Mouse (Mus musculus): Measurements from ENCODE around the gene Amh. TPM values are rescaled to one million over a fixed set of nuclear protein-coding genes. Genes with fewer than 3 reads are reported as not detected.
"Not testable (repeated sequence)": the region's sequence is repeated elsewhere in the genome, so short reads cannot be mapped to it uniquely, and the experiment has no call there.

Gene Amh
- polyA plus RNA-seq, 1 experiment from 2014 or later = not detected

GRCm38 (mm10) chr10:80828587-80828986 is 23.5 kb downstream of the Amh start:
- H3K4me3 ChIP-seq (replicated peaks; ENCODE audit: low read length); H3K9ac ChIP-seq (replicated peaks; ENCODE audit: low read depth, low read length); ATAC-seq; H3K9me3 ChIP-seq (ENCODE audit: control insufficient read depth, low read length); H3K27me3 ChIP-seq (replicated peaks; ENCODE audit: control insufficient read depth, insufficient read depth, low read length); H3K27ac ChIP-seq (ENCODE audit: low read length): not testable (repeated sequence)
- WGBS = 79% methylated on average over 7 of the region's 9 CpGs
- peaks cover 25% of the 10 kb centered on the region for H3K4me1 ChIP-seq (replicated peaks; ENCODE audit: control insufficient read depth, insufficient read depth, low read length)
- H3K36me3 ChIP-seq (ENCODE audit: control insufficient read depth, insufficient read depth) = peaks cover 10% of the 10 kb centered on the region
- 0 out of 2 replicates have a peak overlapping the region, but pooled peaks have one; percentile 96 for H3K4me2 ChIP-seq (ENCODE audit: low read length)

GRCm38 (mm10) chr10:80829359-80830278 is 24.6 kb downstream of the Amh start:
- WGBS = 57% methylated on average over 1 of the region's 1 CpGs
- Histone ChIP-seq H3K4me1 (replicated peaks; ENCODE audit: control insufficient read depth, insufficient read depth, low read length) (peaks cover 25% of the 10 kb centered on the region), H3K9ac (replicated peaks; ENCODE audit: low read depth, low read length) (no peak overlapping the region), H3K27me3 (replicated peaks; ENCODE audit: control insufficient read depth, insufficient read depth, low read length) (no peaks in the 10 kb centered on the region), H3K4me2 (ENCODE audit: low read length) (no peak overlapping the region), H3K4me3 (replicated peaks; ENCODE audit: low read length) (no peak overlapping the region), H3K27ac (ENCODE audit: low read length) (no peak overlapping the region), H3K36me3 (ENCODE audit: control insufficient read depth, insufficient read depth) (peaks cover 10% of the 10 kb centered on the region), H3K9me3 (ENCODE audit: control insufficient read depth, low read length) (no peaks in the 10 kb centered on the region)
- no peak for ATAC-seq

GRCm38 (mm10) chr10:80831136-80831535 is 26.1 kb downstream of the Amh start:
- no peak overlapping the region for H3K9ac ChIP-seq (replicated peaks; ENCODE audit: low read depth, low read length)
- no peak for ATAC-seq
- no peaks in the 10 kb centered on the region for H3K27me3 ChIP-seq (replicated peaks; ENCODE audit: control insufficient read depth, insufficient read depth, low read length)
- H3K9me3 ChIP-seq (ENCODE audit: control insufficient read depth, low read length) = no peaks in the 10 kb centered on the region
- no peak overlapping the region for H3K27ac ChIP-seq (ENCODE audit: low read length)
- H3K4me2 ChIP-seq (ENCODE audit: low read length) = no peak overlapping the region
- H3K36me3 ChIP-seq (ENCODE audit: control insufficient read depth, insufficient read depth) = peaks cover 10% of the 10 kb centered on the region
- 5% methylated on average over 9 of the region's 9 CpGs for WGBS
- peaks cover 23% of the 10 kb centered on the region for H3K4me1 ChIP-seq (replicated peaks; ENCODE audit: control insufficient read depth, insufficient read depth, low read length)
- no peak overlapping the region for H3K4me3 ChIP-seq (replicated peaks; ENCODE audit: low read length)

- 52% methylated on average over 7 of the region's 7 CpGs for WGBS
- Histone ChIP-seq H3K36me3 (ENCODE audit: control insufficient read depth, insufficient read depth) (peaks cover 10% of the 10 kb centered on the region), H3K4me3 (replicated peaks; ENCODE audit: low read length) (no peak overlapping the region), H3K4me1 (replicated peaks; ENCODE audit: control insufficient read depth, insufficient read depth, low read length) (peaks cover 18% of the 10 kb centered on the region), H3K27ac (ENCODE audit: low read length) (no peak overlapping the region), H3K9me3 (ENCODE audit: control insufficient read depth, low read length) (no peaks in the 10 kb centered on the region), H3K4me2 (ENCODE audit: low read length) (no peak overlapping the region), H3K9ac (replicated peaks; ENCODE audit: low read depth, low read length) (no peak overlapping the region), H3K27me3 (replicated peaks; ENCODE audit: control insufficient read depth, insufficient read depth, low read length) (no peaks in the 10 kb centered on the region)
- ATAC-seq = no peak
Measured at GRCm38 (mm10) chr10:80832818-80833217, 27.8 kb downstream of the Amh start.

GRCm38 (mm10) chr10:80835617-80836016 is 30.6 kb downstream of the Amh start:
- H3K9me3 ChIP-seq (ENCODE audit: control insufficient read depth, low read length) = no peaks in the 10 kb centered on the region
- H3K4me1 ChIP-seq (replicated peaks; ENCODE audit: control insufficient read depth, insufficient read depth, low read length) = 0 out of 2 replicates have a peak, but pooled peaks cover 2% of the 10 kb centered on the region
- no peak overlapping the region for H3K4me3 ChIP-seq (replicated peaks; ENCODE audit: low read length)
- H3K36me3 ChIP-seq (ENCODE audit: control insufficient read depth, insufficient read depth) = no peaks in the 10 kb centered on the region
- no peak overlapping the region for H3K9ac ChIP-seq (replicated peaks; ENCODE audit: low read depth, low read length)
- ATAC-seq = no peak
- H3K4me2 ChIP-seq (ENCODE audit: low read length) = no peak overlapping the region
- 63% methylated on average over 30 of the region's 30 CpGs for WGBS
- no peak overlapping the region for H3K27ac ChIP-seq (ENCODE audit: low read length)
- H3K27me3 ChIP-seq (replicated peaks; ENCODE audit: control insufficient read depth, insufficient read depth, low read length) = no peaks in the 10 kb centered on the region

GRCm38 (mm10) chr10:80836949-80837379 is 31.9 kb downstream of the Amh start:
- Histone ChIP-seq H3K27me3 (replicated peaks; ENCODE audit: control insufficient read depth, insufficient read depth, low read length) (no peaks in the 10 kb centered on the region; the same call in 1 of the 2 replicates), H3K9me3 (ENCODE audit: control insufficient read depth, low read length) (no peaks in the 10 kb centered on the region), H3K9ac (replicated peaks; ENCODE audit: low read depth, low read length) (no peak overlapping the region), H3K27ac (ENCODE audit: low read length) (no peak overlapping the region), H3K4me1 (replicated peaks; ENCODE audit: control insufficient read depth, insufficient read depth, low read length) (no peaks in the 10 kb centered on the region), H3K4me2 (ENCODE audit: low read length) (no peak overlapping the region), H3K4me3 (replicated peaks; ENCODE audit: low read length) (no peak overlapping the region), H3K36me3 (ENCODE audit: control insufficient read depth, insufficient read depth) (no peaks in the 10 kb centered on the region)
- ATAC-seq = no peak
- WGBS = 46% methylated on average over 7 of the region's 7 CpGs

- Histone ChIP-seq H3K27ac (ENCODE audit: low read length) (no peak overlapping the region), H3K4me3 (replicated peaks; ENCODE audit: low read length) (no peak overlapping the region), H3K4me1 (replicated peaks; ENCODE audit: control insufficient read depth, insufficient read depth, low read length) (no peaks in the 10 kb centered on the region), H3K27me3 (replicated peaks; ENCODE audit: control insufficient read depth, insufficient read depth, low read length) (peaks cover under 1% of the 10 kb centered on the region), H3K9ac (replicated peaks; ENCODE audit: low read depth, low read length) (no peak overlapping the region), H3K9me3 (ENCODE audit: control insufficient read depth, low read length) (no peaks in the 10 kb centered on the region), H3K4me2 (ENCODE audit: low read length) (no peak overlapping the region), H3K36me3 (ENCODE audit: control insufficient read depth, insufficient read depth) (no peaks in the 10 kb centered on the region)
- 26% methylated on average over 2 of the region's 2 CpGs for WGBS
- no peak for ATAC-seq
Measured at GRCm38 (mm10) chr10:80837827-80838226, 32.8 kb downstream of the Amh start.

- Histone ChIP-seq H3K4me2 (ENCODE audit: low read length) (no peak overlapping the region), H3K4me1 (replicated peaks; ENCODE audit: control insufficient read depth, insufficient read depth, low read length) (peaks cover 4% of the 10 kb centered on the region), H3K4me3 (replicated peaks; ENCODE audit: low read length) (no peak overlapping the region), H3K9ac (replicated peaks; ENCODE audit: low read depth, low read length) (no peak overlapping the region), H3K27ac (ENCODE audit: low read length) (no peak overlapping the region), H3K36me3 (ENCODE audit: control insufficient read depth, insufficient read depth) (no peaks in the 10 kb centered on the region), H3K27me3 (replicated peaks; ENCODE audit: control insufficient read depth, insufficient read depth, low read length) (peaks cover 7% of the 10 kb centered on the region), H3K9me3 (ENCODE audit: control insufficient read depth, low read length) (no peaks in the 10 kb centered on the region)
- no peak for ATAC-seq
- 68% methylated on average over 2 of the region's 2 CpGs for WGBS
Measured at GRCm38 (mm10) chr10:80838346-80838912, 33.4 kb downstream of the Amh start.

GRCm38 (mm10) chr10:80839848-80840247 is 34.8 kb downstream of the Amh start:
- peaks cover 14% of the 10 kb centered on the region for H3K4me1 ChIP-seq (replicated peaks; ENCODE audit: control insufficient read depth, insufficient read depth, low read length)
- H3K36me3 ChIP-seq (ENCODE audit: control insufficient read depth, insufficient read depth) = no peaks in the 10 kb centered on the region
- peaks cover 21% of the 10 kb centered on the region for H3K27me3 ChIP-seq (replicated peaks; ENCODE audit: control insufficient read depth, insufficient read depth, low read length)
- no peak overlapping the region for H3K4me3 ChIP-seq (replicated peaks; ENCODE audit: low read length)
- H3K9ac ChIP-seq (replicated peaks; ENCODE audit: low read depth, low read length) = no peak overlapping the region
- no peaks in the 10 kb centered on the region for H3K9me3 ChIP-seq (ENCODE audit: control insufficient read depth, low read length)
- no peak for ATAC-seq
- WGBS = 53% methylated on average over 6 of the region's 6 CpGs
- H3K27ac ChIP-seq (ENCODE audit: low read length) = no peak overlapping the region
- no peak overlapping the region for H3K4me2 ChIP-seq (ENCODE audit: low read length)
